Mouse (Mus musculus) c-Kit-negative CD71-positive TER-119-positive erythroid progenitor cells, embryonic 14.5 days (primary cell): ENCODE results near the gene Stat1.

Experiments used
- DNase-seq: peaks from one replicate; pipeline ENCODE4 v3.0.0-alpha.2; 2013; ENCODE audit warnings: low read depth, low spot score

The Stat1 gene

DNA sequence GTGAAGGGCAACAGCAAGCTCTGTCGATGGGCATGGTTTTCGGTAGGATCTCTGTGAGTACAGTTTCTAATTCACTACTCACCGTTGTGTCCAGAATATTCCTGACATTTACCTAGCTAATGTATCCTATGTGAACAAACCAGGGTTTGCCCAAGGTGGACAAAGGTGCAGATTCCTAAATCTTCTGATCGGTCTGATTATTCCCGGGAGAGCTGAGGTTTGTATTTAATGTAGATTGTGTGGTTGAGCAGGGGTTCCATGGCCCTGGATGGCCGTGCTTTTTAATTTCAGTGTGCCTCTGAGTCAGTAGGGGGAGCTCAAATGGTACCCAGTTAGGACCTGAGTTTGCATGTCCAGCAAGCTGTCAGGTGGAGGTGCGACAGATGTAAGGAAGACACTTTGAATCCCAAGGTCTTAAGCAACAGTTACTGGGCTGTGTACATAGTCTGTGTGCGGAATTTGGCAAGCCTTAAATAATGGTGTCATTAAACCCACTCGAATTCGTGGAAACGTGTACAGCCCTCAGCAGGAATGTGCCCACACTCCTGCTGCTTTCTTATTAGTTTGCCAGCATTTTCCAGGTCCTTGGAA, 12.6 kb downstream of the Stat1 start:
- no peak for DNase-seq

DNA sequence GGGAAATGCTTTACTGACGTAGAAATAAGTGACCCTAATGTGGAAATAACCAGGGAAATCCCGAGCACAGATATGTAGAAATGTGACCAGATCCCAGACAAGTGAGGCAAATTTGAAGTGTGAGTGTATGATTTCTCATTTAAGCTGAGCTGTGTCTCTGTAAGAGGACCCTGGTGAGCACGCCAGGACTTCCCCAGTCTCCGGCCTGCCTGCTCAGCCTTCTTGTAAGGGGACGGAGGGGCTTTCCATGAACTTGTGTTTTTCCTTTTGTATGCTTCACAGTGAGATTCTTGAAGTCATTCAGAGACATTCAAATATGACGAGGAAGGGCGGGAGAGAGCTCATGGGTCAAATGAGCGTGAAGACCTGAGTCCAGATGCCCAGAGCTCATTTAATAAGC, 14.0 kb downstream of the Stat1 start:
- DNase-seq, result no peak

DNA sequence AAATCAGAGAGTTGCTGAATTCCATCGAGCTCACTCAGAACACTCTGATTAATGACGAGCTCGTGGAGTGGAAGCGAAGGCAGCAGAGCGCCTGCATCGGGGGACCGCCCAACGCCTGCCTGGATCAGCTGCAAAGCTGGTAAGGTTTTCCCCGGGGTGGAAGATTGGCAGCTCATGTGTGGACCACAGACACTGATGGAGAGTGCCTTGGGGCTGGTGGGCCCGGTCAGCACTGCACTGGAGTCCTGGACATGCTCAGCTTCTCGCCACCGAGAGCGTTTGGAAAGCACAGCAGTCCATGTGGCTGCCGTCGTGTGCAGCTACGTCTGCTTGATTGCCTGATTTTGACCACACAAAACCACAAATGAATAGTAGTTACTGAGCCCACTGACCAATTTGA, 18.1 kb downstream of the Stat1 start:
- no peak for DNase-seq

DNA sequence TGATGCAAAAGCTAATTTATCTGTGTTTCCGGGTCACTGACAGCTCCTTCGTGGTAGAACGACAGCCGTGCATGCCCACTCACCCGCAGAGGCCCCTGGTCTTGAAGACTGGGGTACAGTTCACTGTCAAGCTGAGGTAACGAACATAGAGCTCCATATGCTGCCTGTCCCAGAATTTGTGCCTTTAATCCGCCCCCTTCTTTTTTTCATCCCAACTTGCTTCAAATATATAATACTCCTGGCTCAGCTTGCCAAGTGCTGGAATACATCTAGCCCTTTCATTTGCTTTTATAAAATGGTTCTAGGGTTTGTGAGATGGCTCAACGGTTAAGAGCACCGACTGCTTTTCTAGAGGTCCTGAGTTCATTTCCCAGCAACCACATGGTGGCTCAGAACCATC, 21.3 kb downstream of the Stat1 start:
- no peak for DNase-seq

DNA sequence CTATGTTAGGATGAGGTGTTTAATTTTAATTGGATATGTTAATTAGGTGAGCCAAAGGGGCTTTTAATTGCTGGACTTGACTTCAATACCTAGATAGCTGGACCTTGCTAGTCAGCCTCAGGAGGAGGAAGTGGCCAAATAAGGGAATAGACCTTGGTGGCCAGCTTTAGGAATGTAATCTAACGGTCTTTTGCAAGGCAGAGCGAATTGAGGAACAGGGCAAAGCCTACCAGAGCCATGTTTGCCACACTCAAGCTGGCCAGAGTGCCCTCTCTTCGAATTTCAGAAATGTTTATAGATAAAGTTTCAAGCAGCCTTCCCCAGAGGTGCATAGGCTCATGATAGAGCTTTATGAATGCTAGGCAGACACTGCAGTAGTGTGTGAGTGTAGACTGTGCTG, 22.2 kb downstream of the Stat1 start:
- no peak for DNase-seq

DNA sequence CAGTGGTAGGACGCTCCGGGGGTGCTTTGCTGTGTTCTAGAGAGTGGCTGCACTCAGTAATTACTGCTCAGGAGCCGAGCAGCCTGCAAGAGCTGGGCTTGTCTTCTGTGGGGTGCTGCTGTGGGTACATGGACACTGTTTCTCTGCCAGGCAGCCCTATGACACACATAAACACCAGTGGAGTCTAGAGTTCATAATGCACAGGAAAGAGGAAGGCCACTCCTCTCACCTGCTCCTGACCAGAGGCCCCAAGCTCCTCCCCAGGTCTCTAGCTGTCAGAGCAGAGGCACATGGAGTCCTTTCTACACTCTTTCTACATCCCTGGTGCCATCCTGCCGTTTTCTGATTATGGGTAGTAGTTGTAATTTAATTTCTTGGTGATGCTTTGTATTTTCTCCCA, 22.9 kb downstream of the Stat1 start:
- no peak for DNase-seq

DNA sequence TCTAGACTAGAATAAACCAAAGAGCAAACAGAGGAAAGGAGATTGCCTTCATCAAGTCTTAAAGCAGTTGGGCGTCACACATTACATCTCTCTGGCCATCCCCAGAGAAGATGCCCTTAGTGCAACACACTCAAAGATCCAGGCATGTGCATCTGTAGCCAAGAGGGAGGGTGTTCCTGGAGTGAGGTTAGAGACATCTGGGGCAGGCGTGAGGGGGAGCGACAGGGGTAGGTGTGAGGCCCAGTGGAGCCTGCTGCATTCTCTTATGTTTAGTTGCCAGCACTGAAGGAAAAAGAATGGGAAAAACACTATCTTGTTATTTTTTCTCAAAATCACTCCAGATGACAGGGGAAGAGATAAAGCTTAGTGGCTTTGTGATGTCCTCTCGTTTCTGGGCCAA, 24.0 kb downstream of the Stat1 start:
- no peak for DNase-seq

DNA sequence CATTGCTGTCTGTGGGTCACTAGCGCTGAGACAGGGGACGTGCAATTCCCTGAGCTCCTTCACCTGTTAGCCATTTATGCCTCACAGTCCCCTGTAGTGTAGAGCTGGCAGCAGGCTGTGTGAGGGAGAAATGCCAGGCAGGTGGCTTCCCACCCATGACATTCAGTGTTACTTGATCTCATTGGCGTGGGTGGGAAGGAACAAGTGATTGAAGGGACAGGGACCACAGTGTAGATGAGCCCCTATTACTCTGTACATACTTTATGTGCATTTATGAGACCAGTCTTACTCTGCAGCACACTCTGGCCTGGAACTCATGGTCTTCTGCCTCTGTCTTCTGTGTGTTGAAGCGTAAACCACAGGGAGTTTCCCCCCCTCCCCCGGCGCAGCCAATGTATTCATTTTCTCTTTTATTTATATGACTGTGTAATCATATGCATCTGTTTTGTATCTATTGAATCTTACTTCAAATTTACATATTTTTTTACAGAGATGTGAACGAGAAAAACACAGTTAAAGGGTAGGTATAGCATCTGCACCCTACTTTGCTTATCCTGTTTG, 24.4 kb downstream of the Stat1 start:
- no peak for DNase-seq

DNA sequence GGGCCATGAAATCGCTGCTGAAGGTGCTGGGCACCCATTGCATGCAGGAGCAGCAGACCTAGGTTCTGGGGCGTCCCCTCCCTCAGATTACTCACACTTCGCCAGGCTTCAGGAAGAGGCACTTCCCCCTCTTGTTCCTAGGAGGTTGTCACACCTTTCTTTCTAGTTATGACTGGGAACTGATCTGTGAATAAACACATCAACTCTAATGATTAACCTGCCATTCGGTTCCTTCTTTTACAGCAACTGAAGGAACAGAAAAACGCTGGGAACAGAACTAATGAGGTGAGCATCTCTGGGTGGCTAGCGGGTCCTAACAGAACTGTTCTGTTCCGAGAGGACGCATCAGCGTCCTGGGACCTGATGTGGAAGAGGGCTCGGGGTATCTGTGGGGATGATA, 25.7 kb downstream of the Stat1 start:
- no peak for DNase-seq

DNA sequence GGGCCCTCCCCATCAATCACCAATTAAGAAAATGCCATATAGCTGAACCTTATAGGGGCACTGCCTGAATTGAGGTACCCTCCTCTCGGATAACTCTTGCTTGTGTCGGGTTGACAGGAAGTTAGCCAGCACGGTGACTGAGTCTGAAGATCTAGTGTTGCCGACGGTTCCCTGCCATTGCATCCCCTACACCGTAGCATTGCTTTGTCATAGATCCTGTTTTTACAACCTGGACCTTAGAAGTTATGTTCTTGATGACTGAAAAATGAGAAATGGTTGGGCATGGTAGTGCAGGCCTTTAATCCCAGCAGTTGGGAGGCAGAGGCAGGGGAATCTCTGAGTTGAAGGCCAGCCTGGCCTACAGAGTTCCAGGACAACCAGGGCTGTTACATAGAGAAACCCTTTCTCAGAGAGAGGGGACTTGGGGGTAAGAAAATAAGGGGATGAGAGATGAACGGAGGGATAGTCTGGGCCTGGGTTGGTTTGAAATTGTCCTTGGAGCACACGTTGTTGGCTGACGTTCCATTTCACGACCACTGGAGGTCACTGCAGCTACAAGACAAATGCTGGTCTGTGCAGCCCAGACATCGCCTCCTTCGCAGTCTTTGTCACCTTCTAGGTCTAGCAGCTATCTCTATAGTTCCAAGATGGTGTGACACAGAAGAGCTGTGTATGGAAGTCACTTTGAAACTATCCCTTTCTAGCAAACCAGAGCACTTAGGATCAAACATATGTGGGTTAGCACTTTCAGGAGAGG, 27.2 kb downstream of the Stat1 start:
- DNase-seq, result no peak

DNA sequence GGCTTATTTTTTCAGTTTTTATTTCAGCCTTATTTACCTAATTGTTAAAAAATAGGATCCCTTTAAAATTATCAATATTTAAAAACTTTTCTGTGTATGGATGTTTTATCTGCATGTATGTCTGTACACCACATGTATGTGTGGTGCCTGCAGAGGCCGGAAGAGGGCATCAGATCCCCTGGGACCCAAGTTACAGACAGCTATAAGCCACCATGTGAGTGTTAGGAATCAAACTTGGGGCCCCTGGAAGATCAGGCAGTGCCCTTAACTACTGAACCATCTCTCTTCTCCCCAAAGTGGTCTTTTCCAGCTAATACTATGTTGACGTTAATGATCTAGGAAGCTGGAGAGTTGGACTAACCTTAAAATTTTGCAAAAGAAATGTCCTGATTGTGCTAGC, 28.2 kb downstream of the Stat1 start:
- DNase-seq, result no peak

DNA sequence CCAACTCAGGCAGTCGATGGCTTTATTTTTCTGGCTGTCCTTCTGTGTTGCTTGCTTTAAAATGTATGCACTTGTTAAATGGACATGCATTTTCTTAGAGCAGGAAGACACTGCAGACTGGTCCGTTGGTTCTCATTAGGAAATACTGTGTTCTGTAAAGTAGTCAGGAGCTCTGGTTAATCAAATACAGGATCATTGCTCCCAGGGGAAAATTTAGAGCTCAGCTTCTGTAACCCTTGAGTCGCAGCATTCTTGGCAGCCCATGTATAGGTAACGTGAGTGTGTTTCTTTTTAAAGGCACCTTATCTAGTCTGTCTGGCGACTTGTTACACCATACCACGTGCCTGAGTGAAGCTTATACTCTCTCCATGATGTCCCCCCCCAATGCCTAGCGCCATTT, 28.9 kb downstream of the Stat1 start:
- no peak for DNase-seq

DNA sequence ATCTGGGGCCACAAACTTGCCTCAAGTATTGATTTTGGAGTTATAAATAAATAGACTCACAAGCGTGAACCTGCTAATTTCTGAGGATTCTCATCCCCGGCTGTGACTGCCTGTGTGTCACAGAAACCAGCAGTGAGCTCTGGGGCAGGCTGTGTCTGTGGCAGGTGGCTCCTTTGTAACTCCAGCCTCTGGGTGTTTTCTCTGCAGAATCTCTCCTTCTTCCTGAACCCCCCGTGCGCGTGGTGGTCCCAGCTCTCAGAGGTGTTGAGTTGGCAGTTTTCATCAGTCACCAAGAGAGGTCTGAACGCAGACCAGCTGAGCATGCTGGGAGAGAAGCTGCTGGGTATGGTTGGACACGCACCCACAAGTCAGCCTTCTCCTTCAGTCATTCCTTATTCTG, 29.5 kb downstream of the Stat1 start:
- no peak for DNase-seq

DNA sequence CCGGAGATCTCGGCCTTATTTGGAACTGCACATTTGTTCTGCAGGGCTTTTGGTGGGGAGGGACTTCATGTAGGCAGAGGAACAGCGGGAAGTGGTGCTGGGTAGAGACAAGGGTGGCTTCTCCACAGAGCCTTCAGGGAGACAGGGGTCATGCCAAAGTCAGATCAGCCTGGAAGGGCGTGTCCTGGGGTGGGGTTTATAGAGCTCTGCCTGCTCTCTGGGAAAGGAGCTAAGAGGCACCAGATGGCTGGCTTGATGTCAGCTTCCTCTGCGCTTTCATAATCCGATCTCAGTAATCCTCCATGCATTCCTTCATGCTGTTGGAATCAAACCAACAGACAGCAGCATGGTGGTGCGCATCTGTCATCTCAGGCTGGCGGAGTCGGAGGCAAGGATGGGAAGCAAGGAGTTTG, 30.7 kb downstream of the Stat1 start:
- no peak for DNase-seq

DNA sequence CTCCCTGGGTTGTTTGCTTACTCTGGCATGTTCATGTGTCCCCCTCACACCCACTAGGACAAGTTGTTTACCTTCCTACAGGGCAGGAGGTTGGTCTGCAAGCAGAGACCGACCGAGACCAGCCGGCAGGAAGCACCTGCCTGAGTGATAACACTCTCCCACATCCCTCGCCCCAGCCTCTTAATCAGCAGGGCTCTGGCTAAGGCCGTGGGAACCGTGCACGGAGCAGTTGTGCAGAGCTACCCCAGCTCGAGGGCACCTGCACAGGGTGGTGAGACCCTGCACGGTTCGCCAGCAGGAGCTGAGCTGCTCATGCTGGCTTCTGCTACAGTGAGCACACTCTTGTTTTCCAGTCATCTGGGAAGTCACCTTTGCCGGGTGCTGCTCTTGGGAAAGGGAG, 31.4 kb downstream of the Stat1 start:
- DNase-seq, result no peak

DNA sequence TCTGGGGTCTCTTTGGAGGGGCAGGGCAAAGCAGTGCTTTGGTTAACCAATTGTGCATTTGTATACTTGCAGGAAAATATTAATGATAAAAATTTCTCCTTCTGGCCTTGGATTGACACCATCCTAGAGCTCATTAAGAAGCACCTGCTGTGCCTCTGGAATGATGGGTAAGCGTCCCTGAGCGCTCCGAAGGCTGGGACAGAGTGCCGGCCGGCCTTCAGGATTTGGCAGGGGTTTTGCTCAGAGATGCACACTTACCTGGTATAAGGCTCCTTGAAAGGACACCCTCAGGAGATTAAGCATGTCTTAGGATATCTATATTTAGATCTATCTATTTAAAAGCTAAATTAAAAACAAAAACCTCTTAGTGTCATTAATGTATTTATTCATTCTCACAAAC, 31.9 kb downstream of the Stat1 start:
- no peak for DNase-seq

DNA sequence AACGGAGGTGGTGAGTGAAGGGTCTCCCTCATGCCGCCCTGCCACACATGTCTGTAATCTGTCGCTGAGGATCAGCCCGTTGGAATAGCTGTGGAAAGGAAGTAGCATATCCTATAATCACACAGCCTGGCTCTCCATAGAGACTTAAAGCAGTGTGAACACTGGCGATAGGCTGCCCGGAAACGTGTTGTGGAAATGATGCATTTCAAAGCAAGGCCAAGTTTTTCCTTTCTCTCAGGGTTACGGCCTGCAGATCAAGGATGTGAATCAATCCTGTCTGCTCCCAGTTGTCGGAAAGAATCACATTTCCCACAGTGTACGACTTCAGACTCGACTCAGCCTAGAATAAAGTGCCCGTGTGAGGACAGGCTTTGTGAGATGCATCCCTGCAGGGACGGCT, 33.1 kb downstream of the Stat1 start:
- DNase-seq, result no peak

DNA sequence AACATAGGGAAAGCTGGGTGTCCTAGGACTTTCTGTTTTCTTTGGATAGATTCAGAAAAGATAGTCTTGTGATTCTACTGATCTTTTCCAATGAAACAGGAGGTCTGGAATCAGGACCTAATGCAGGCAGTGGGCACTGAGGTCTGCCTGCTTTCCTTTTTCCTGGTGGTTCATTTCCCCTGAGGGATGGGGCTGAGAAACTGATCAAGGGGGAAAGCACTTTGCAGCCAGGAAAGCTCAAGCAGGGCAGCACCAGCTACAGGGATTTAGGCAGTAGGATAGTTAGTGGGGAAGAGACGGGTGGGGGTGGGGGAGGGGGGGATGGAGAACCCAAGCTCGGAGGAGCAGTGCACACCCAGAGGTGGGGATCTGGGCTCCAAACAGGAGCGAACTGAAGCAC, 33.7 kb downstream of the Stat1 start:
- no peak for DNase-seq

DNA sequence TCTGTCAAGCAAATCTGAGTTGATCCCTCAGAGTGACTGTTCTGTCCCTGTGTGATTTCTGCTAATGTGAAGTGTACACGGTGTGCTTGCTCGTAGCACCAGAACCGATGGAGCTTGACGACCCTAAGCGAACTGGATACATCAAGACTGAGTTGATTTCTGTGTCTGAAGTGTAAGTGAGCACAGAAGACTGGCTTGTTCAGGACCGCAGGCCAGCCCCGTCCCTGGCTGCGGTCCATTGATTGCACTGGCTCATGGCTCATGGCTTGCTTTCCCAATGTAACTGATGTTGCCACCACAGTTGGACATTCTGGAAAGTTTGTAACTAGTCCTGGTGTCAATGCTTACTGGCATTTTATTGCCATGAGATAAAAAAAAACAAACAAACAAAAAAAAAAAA, 35.6 kb downstream of the Stat1 start:
- DNase-seq, result no peak

DNA sequence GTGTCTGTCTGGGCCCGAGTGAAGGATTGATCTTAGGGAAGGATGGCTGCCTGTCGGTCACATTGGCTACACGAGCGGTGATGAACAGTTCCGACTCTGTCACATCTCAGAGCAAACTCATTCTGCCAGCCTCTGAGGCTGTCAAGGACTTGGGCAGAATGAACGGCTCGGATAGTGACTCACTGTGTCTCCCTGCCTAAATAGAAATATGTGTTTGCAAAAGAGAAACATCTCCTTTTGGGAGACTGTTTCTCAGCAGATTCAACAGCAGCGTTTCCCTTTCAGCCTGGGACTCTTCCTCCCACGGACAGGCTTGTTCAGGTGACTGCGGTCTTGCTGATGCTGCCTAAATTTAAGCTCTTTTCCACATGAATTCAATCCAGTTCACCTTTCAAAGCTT, 37.1 kb downstream of the Stat1 start:
- no peak for DNase-seq

DNA sequence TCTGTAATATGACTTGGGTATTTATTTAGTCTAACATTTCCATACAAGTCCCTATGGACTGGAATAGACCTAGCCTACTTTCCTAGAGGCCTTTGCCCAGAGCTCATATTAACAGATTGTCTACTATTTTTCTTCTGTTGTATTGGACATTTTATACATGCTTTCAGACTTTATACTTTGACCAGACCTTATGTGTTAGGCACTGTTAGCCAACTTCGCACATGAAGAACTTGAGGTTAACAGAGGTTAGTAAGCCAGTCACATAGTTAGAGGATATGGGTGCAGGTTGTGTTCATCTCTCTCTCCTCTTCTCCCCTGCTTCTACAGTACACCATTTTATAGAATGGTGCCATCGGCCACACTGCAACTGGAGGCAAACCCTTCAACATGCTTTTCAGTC, 38.8 kb downstream of the Stat1 start:
- DNase-seq, result no peak

DNA sequence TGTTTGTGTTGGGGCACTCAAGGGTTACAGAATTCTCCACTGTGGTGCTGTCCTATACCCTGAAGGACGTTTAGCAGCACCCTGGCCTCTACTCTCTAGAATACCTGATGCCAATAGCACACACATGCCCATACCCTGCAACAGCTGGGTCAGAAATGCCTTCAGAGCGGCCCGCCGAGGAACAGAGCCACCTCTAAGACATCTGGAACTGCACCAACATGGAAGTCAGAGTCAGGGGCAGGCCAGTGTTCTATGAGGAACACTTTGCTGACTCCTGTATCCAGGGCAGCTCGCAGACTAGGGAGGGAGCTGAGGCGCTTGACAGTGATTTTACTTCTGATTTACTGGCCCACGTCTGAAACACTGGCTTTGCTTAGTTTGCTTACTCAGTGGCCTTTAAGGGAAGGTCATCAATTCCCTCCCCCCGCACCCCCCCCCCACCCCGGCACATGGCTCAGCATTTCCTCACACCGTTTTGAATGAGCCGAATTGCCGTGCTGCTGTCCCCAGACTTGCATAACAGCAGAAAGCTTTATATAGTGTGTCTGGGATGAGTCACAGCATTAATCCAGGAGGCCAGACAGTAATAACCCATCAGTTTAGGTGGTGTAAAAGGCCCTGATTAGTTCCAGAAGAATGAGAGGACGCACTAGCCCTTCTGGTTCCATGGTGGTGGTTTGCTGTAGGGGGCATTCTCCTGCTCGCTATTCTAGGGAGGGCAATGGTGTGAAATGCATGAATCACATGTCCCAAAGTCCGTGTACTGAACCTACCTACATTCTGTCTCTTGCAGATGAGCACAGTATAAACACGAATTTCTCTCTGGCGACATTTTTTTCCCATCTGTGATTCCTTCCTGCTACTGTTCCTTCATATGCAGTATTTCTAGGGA, 39.5 kb downstream of the Stat1 start:
- no peak for DNase-seq

DNA sequence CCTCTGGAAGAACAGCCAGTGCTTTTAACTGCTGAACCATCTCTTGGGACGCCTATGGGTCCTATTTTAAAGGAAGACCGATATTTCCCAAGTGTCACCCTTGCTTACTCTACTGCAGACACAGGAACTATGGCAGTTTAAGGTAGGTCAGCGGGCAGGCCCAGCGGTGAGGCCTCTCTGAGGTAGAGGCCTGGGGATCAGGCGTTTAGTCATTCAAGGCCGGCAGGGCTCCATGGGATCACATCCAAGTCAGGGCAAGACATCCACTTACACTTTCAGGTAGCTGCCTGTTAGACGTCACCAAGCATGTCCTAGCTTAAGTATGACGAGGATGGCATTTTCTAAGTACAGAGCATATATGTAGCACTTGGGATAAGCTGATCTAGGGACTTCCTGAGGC, 41.9 kb downstream of the Stat1 start:
- DNase-seq, result no peak
